Mouse (Mus musculus) cerebral cortex, adult 2 months (tissue): ENCODE data around the gene Gm4559.

Experiments used
- WGBS: fragments of 180-500 bp; shearing (Covaris S2); methylation state at CpG from one replicate; pipeline ENCODE4 v1.1.7; 2018; 5-methylcytosine and 5-hydroxymethylcytosine counted together

The Gm4559 gene

DNA sequence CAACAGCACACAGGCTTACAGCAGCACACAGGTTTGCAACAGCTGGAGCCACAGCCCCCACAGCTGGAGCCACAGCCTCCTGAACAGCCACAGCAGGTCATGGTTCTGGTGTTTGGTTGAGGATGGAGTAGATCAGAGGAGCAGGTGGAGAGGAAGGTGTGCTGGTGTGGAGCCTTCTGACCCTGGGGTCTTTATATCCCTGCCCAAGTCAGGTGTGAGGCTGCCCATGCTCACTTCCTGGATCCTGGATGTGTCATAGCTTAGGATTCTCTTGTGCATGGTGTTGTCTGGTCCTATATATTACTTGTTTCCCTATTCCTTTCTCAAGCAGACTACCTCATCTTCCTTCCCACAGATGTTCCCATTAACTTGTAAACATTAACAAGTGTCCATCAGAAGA lies at the start of gene Gm4559:
TSS of gene Gm4559 (minus strand) at position 101 of the 400 bp plus-strand sequence.

DNA sequence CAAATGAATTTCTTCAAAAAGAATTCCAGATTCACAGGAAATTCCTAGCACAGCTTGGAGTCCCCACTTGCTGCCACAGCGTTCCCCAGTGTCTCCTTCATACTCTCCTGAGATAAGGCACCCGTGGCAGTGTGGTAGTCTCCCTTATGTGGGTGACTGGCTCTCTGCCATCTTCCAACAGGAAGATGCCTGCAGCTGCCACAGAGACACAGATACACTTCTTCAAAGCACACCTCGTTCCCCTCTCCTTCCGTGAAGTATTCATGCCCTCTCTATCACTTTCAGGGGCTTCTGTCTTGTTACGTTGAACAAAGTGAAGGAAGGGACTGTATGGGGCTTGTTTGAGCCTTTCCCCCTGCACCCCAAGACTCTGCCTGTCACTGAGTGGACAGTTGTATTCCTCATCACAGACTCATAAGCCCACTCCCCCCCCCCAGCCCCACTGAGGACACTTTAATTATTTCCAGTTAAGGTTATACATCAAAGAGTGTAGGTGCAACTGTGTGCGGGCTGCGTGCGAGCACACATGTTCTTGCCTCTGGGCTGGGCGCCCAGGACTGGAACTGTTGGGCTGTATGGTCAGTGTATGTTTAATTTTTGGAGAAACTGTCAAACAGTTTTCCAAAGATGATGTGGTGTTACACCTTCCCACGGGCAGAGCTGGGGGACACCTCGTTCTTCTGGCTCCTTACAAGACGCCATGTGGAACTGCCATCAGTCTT lies 49.4 kb upstream of the Gm4559 start:
- 67% methylated on average over 12 of the region's 12 CpGs for WGBS

DNA sequence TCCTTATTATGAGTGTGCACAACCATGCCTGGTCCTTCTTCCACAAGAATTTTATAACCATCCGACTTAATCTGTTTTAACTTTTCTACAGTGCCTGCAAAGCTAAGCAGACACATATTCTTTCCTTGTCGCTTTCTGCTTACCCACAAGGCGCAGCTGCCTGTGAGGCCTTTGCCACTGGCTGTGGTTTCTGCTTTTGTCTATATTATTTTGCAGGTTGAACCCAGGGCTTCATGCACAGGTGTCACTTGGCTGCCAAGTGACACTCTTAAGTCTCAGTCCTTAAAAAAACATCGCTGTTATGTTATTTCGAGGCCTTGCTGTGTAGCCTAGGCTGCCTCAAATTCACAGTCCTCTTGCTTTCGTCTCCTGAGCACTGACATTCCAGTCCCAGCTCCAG lies 48.5 kb upstream of the Gm4559 start:
- 94% methylated on average over 6 of the region's 6 CpGs for WGBS

DNA sequence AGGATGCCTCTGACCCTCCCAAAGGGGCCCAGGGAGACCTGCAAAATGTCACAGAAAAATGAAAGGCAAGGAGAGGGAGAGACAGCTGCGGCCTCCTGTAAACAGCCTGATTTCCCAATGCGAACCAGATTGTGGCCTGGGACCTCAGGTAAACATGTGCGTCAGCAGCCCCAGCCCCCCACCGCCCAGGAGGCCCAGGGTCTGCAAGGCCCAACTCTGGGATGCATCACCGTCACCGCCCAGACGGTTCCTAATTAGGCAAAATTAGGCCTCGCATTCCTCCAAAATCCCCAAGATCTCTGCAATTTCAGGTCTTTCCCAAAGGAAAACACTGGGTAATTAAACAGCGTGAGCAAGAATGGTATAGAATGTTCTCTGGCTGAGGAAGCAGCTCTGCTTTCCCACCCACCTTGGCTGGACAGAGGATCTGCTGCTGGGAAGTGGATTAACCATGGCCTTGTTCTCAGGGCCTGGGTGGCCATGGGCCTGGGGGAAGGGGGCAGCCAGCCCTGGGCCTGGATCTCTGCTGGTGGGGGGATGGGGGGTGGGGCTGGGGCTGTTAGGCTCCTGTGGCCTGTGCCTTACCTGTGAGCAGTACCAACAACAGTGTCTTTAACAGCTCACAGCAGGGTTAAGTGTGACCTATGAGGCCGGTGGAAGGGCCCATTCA lies 47.6 kb upstream of the Gm4559 start:
- 74% methylated on average over 7 of the region's 10 CpGs for WGBS

DNA sequence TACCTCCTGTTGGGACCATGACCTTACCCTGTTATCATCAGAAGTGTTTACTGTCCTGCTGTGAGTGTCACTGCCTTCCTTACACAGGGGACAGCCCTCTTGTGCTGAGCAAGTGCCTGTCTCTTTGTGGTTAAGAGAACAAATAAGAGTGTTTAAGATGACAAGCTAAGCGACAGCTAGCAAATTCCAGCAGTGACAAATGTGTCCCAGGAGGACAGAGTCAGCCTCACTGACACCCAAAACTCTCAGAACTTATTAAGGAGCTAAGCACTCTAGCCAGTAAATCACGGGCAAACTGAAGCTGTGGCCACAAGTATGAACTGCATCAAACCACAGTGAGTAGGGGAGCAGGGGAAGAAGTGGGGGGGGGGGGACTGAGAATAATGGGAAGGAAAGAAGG lies 46.7 kb upstream of the Gm4559 start:
- 79% methylated on average over 2 of the region's 2 CpGs for WGBS

DNA sequence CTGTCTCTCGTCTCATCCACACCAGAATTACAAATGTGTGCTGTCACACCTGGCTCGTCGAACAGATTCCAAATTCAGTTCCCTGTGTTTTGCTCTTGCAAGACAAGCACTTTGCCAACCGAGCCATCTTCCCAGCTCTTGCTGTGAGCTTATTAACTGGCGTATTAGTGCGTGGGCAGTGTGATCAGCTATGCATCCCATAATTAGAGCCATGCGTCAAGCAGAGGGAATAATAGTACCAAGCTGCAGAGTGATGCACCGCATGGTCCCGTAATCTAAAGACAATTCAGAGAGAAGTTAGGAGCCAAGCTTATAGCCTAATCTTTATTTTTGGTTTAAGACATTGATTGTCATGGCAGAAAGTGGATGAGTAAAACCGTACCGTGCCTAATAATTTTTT lies 45.0 kb upstream of the Gm4559 start:
- 86% methylated on average over 11 of the region's 11 CpGs for WGBS

DNA sequence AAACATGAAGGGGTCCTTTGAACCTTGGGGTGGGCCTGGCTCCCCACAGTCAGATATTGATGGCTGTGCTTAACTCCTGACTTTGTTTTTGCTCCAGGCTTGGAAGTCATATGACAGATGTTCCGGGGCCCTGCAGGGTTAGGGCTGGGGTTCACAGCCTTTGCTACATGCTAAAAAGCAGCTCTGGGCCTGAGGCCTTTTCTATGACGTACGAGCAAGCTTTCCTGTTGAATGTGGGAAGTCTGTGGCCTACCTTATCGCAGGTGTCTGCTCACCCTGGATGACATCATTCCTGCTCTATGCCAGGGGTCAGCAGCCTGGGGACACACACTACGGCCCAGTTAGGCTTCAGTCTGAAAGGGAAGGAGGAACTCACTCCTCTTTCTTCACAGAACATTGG lies 43.1 kb upstream of the Gm4559 start:
- WGBS: 96% methylated on average over 5 of the region's 5 CpGs

DNA sequence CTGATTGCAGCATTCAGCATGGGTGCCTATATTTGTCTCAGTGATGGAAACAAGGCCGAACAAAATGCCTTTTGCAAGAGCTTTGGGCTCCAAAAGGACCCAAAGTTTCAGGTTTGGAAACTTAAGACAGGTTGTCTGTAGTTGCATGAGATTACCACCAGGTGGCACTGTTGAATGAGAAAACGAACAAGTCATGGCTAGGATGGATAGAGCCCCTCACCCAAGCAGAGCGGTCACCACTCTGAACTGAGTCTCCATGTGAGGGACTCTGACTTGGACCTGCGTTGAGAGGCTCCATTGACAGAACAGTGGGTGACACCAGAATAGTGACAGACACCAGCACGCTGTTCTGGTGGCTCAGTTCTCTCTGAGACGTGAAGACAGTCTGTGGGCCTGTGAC lies 42.4 kb upstream of the Gm4559 start:
- WGBS: 45% methylated on average over 6 of the region's 6 CpGs

DNA sequence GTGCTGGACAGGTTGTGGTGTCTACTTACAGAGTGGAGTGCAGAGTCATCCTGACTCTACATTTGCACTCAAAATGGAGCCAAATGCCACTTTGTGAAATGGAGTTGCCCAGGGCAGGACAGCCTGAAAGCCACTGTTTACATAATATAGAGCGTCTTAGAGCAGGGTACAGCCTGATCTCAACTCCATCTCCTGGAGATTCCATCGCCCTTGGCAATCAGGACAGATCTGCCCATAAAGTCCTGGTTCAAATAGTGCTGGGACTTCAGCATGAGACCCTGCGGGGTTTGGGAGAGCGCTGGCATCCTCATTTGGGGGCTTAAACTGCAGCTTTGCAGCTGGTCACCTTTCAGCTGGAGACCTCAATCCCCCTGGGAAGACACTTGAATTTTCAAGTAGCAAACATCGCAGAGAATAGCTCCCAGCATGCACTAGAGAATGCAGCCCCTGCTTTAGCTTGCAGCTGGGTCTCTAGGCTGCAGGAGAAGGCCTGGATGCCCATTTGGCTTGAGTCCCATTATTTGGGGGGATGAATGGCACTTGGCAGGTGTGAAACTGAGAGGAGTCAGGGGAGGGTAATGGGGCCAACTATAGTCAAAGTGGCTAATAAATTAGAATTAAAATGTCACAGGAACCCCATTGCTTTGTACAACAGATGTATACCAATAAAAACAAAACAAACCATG lies 40.6 kb upstream of the Gm4559 start:
- WGBS: 69% methylated on average over 5 of the region's 5 CpGs

DNA sequence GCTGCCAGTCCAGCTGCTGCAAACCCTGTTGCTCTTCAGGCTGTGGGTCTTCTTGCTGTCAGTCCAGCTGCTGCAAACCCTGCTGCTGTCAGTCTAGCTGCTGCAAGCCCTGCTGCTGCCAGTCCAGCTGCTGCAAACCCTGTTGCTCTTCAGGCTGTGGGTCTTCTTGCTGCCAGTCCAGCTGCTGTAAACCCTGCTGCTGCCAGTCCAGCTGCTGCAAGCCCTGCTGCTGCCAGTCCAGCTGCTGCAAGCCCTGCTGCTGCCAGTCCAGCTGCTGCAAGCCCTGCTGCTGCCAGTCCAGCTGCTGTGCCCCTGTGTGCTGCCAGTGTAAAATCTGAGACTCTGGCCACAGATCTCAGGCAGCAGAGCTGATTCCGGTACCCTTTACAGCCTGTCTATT lies 29.8 kb upstream of the Gm4559 start:
- 74% methylated on average over 1 of the region's 1 CpGs for WGBS

DNA sequence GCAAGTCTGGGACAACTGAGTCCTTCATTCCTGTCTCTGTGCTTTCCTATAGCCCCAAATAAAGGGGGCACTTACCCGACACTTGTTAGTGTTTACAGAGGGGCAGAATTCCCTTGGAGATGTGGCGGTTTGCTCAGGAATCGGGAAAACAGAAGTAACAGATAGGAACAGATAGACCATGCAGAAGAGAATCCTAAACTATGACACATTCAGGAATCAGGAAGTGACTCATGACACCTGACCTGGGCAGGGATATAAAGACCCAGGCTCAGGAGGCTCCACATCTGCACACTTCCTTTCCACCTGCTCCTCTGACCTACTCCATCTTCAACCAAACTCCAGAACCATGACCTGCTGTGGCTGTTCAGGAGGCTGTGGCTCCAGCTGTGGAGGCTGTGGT lies 29.1 kb upstream of the Gm4559 start, which contains the start of gene Krtap5-4:
TSS of gene Krtap5-4 (plus strand) at position 301 of the 400 bp plus-strand sequence.
- 71% methylated on average over 3 of the region's 3 CpGs for WGBS

DNA sequence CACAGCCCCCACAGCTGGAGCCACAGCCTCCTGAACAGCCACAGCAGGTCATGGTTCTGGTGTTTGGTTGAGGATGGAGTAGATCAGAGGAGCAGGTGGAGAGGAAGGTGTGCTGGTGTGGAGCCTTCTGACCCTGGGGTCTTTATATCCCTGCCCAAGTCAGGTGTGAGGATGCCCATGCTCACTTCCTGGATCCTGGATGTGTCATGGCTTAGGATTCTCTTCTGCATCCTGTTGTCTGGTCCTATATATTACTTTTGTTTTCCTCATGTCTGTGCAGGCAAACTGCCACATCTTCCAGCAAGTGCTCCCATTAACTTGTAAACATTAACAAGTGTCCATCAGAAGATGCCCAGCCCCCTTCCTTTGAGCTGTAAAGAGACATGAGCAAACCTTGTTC lies 22.9 kb upstream of the Gm4559 start, which contains the start of gene Krtap5-1:
TSS of gene Krtap5-1 (minus strand) at position 101 of the 400 bp plus-strand sequence.

DNA sequence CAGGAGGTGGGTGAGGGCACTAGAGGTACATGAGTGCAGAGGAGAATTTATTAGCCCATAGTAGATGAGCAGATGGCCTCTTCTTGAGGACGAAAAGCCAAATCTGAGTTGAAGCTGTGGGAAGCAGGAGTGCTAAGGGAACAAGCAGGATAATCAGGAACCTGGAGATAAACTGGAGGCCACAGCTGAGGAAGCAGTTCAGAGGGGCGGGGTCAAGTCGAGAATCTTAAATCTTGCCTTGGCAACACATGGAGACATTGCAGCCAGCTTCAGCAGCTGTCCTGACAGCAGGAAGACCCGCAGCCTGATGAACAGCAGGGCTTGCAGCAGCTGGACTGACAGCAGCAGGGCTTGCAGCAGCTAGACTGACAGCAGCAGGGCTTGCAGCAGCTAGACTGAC lies 21.9 kb upstream of the Gm4559 start:
- 35% methylated on average over 4 of the region's 4 CpGs for WGBS

DNA sequence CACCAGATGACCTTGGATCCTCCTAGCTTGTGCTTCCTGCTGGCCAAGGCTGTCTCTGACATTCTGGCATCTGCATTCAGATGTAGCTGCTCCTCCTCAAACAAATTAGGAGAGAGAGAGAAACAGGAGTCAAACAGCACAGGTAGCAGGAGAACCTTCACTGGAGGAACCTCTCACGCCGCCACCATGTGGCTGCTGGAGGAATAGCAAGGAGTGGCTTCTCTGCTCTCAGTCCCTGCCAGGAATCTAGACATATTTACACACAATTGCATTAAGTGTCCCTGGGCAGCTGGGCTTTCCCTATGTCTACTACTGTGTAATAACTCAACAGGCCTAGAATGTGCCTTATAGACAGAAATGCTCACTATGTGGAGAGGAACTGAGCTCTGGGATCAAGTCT lies 19.7 kb upstream of the Gm4559 start:
- 2% methylated on average over 2 of the region's 2 CpGs for WGBS

DNA sequence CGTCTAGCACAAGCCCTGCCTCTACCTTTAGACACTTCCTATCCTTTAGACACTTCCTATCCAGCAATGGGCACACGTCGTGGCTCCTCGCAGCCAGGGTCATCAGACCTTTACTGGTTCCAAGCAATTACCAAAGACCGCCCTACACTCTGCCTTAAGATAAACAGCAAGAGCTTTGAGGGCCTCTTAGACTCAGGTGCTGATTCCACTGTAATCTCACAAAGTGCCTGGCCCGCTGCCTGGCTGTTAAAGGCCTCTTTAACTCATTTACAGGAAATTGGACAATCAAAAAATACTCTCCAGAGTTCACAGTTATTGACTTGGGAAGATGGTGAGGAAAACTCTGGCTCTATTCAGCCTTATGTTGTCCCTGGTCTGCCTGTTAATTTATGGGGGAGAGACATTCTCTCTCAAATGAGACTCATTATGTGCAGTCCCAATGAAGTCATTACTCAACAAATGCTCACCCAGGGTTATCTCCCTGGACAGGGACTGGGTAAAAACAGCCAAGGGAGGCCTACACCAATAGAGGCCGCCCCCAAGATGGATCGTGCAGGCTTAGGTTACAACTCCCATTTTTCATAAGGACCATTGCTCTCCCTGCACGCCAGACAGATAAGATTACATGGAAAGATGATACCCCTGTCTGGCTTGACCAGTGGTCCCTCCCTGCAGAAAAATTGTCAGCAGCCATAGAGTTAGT lies 11.9 kb upstream of the Gm4559 start:
- 90% methylated on average over 9 of the region's 9 CpGs for WGBS

DNA sequence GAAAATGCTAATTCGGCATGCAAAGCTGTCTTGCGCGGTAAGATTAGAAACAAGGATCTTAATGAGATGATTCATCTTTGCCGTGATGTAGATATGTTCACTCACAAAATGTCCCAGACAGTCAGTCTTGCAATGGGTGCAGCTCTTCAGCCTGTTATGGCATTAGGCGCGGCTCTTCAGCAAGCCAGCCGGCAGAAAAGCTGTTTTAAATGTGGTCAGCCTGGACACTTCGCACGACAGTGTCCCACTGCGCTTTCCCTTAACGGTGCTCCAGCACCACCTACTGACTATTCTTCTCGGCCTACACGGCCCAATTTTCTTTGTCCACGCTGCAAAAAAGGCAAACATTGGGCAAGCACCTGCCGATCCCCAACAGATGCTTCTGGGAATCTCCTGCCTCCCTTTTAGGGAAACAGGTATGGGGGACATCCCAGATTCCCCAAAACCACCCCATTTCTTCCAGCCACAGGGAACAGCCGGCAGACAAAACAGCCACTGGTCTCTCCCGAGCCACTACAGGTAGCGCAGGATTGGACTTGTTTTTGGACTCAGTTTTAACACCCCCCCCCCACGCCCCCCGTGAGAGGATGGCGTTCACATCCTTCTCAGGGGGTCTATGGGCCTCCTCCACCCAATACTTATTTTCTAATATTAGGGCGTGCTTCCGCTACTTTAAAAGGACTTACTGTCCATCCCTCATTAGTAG lies 11.1 kb upstream of the Gm4559 start:
- 25% methylated on average over 23 of the region's 23 CpGs for WGBS

DNA sequence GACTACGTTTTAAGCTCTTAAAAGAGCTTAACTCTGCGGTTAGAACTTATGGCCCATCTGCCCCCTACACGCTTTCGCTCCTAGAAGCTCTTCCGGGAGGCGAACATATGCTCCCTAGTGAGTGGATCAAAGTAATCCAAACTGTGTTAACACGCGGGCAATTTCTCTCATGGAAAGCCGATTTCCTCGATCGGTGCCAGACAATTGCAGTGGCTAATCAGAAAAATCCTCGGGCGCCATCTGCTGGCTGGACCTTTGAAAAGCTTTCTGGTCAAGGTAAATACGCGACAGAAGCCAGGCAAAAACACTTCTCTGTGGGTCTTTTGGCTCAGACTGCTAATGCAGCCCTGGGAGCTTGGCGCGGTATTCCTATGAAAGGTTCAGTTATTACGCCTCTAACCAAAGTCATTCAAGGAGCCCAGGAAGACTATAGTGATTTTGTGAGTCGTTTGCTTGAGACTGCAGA lies 10.5 kb upstream of the Gm4559 start:
- under 1% methylated on average over 19 of the region's 19 CpGs for WGBS

DNA sequence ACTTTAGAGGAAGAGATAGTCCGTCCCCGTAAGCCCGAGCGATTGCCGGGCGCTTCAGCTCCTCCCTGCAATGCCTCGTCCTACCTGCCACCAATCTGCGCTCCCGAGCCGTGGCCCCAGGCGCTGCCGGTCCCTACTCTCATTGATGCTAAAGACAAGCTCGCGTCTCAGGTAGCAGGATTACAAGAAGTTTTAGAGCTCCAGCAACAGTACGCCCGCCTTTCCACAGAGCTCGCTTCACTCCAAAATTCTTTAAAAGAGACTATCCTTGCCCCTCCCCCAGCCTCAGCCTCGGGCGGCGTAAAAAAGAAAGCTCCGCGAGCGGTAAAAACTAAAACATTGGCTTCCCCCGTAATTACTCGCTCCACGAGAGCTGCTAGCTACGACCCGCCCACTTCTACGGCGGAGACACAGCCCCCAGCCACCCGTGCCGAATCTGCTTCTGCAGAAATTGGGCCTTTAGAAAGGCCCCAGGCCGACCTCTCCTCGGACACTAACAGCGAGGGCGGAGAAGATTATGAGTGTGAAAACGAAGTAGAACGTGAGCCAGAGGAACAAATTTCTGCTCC lies 9.9 kb upstream of the Gm4559 start:
- WGBS: under 1% methylated on average over 38 of the region's 38 CpGs

DNA sequence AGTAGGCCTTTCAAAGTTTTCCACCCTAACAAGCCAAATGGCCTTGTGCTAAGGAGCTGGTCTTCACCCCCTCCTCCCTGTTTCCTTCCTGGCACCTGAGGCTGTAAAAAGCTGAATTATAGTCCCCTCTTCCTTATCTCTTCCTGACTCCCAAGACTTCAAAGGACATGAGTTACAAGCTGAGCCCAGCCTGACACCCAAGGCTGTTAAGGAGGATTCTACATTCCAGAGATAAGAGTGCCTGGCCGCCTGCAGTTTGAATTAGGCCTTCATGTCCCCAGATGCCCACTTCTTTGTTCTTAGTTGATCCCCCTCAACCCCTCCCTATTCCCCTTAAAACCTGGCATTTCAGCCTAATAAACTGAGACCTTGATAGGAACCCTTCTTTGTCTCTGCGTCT lies 8.7 kb upstream of the Gm4559 start:
- whole genome bisulfite sequencing: 77% methylated on average over 2 of the region's 2 CpGs

DNA sequence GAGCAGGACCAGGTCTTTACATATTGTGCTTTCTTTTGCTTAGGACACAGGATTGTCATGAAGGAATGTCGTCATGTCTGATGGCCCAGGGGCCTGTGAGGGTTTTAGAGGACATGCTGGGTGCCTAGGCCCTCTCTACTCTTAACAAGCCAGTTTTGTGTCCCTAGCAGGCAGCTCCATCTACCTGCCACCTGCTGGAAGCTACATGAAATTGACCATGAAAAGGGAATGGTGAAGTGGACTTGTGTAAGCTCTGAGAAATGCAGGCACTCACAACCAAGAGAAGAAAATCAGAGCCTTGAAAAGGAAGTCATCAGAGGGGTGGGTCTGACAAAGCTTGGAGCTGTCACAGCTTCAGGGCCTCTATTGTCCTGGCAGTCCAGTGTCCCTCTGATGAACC lies 5.1 kb upstream of the Gm4559 start:
- WGBS: 74% methylated on average over 1 of the region's 1 CpGs

DNA sequence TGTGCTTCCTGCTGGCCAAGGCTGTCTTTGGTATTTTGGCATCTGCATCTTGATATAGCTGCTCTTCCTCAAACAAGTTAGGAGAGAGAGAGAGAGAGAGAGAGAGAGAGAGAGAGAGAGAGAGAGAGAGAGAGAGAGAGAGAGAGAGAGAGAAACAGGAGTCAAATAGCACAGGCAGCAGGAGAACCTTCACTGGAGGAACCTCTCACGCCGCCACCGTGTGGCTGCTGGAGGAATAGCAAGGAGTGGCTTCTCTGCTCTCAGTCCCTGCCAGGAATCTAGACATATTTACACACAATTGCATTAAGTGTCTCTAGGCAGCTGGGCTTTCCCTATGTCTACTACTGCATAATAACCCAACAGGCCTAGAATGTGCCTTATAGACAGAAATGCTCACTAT lies 4.0 kb upstream of the Gm4559 start:
- 0% methylated on average over 3 of the region's 3 CpGs for WGBS
